In the genomic region with DNA sequence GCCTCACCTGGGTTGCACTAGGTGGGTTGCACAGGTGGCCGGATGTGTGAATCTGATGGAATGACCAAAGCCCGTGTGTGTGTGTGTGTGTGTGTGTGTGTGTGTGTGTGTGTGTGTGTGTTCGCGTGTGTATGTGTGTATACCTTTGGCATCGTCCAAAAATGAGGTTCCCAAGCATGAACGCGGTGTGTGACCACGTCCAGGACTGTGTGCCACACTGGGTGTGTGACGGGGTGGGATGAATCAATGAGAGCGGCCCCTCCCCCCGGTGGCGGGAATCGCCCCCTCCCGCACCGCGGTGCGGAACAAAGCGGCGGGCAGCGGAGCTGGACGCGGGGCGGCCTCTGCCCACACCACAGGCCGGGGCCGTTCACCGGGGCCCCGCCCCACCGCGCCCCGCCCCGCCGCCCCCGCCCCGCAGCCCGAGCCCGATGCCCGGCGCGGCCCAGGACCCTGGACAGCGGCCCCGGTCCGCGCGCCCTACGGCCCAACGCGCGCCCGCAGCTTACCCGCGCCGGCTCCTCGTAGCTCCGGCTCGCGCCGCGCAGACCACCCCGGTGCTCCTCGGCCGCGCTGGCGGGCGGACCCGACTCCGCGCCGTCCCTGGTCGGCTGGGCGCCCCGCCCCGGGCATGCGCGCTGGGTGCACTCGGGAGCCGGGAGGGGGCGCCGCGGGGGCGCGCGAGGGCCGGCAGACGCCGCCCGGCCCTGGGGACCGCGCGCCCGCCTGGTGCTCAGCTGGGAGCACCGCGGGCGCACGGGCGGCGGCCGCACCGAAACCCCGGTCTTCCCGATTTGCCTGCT, we compare ENCODE assay signal across 8 mouse cellular contexts. TPM values are rescaled to one million over a fixed set of nuclear protein-coding genes. Genes with fewer than 3 reads are reported as not detected.
DNase-seq lines count a peak whose midpoint lies in the region; ATAC-seq and TF ChIP-seq lines count a peak whose summit lies in the region.

No protein-coding gene starts in this region.

- TF ChIP-seq CTCF in intestine, postnatal 0 days (IDR thresholded peaks at IDR 0.05; ENCODE audit: low read depth) = no peak

- no peak for ATAC-seq in megakaryocyte, adult 5-6 weeks (ENCODE audit: poor library complexity, severe bottlenecking)
- ATAC-seq in intestine, postnatal 0 days = peak; percentile 58
- peak; percentile 55; the same call in 1 of the 2 replicates for ATAC-seq in megakaryocyte progenitor cell, adult 5-6 weeks (replicated peaks; ENCODE audit: poor library complexity)

- H3K4me1 ChIP-seq in megakaryocyte, embryonic 14.5 days = peaks cover 11% of the 10 kb centered on the region
- H3K4me1 ChIP-seq in forebrain, embryonic 10.5 days = peaks cover 45% of the 10 kb centered on the region
- H3K4me1 ChIP-seq in intestine, postnatal 0 days (replicated peaks; ENCODE audit: control insufficient read depth, insufficient read depth, low read length) = peaks cover 4% of the 10 kb centered on the region

- peaks cover 22% of the 10 kb centered on the region for H3K9me3 ChIP-seq in megakaryocyte, embryonic 14.5 days
- H3K9me3 ChIP-seq in forebrain, embryonic 10.5 days = no peaks in the 10 kb centered on the region
- no peaks in the 10 kb centered on the region for H3K9me3 ChIP-seq in intestine, postnatal 0 days (ENCODE audit: control insufficient read depth)

- no peak overlapping the region for H3K9ac ChIP-seq in intestine, postnatal 0 days (ENCODE audit: low read depth, low read length)

- H3K4me2 ChIP-seq in intestine, postnatal 0 days (replicated peaks; ENCODE audit: low read depth) = peak overlapping the region; percentile 89

- no peaks in the 10 kb centered on the region for H3K36me3 ChIP-seq in megakaryocyte, embryonic 14.5 days (replicated peaks; ENCODE audit: low read length)
- H3K36me3 ChIP-seq in forebrain, embryonic 10.5 days (replicated peaks) = no peaks in the 10 kb centered on the region
- H3K36me3 ChIP-seq in intestine, postnatal 0 days (ENCODE audit: control insufficient read depth, insufficient read depth) = no peaks in the 10 kb centered on the region
- no peaks in the 10 kb centered on the region for H3K36me3 ChIP-seq in splenic B cell, adult 2 months (ENCODE audit: control insufficient read depth, insufficient read depth, low read length, poor library complexity, severe bottlenecking)

- H3K27me3 ChIP-seq in megakaryocyte, embryonic 14.5 days (replicated peaks) = peaks cover 88% of the 10 kb centered on the region
- H3K27me3 ChIP-seq in forebrain, embryonic 10.5 days (ENCODE audit: poor library complexity, severe bottlenecking) = peaks cover 77% of the 10 kb centered on the region
- peaks cover 42% of the 10 kb centered on the region for H3K27me3 ChIP-seq in intestine, postnatal 0 days (replicated peaks; ENCODE audit: control insufficient read depth, insufficient read depth, low read length)
- no peaks in the 10 kb centered on the region; the same call in 1 of the 2 replicates for H3K27me3 ChIP-seq in splenic B cell, adult 2 months (ENCODE audit: control insufficient read depth, insufficient read depth, low read length, poor library complexity, severe bottlenecking)

- peak overlapping the region; percentile 85 for H3K27ac ChIP-seq in forebrain, embryonic 10.5 days
- no peak overlapping the region for H3K27ac ChIP-seq in intestine, postnatal 0 days (ENCODE audit: low read depth, low read length)

- WGBS in forebrain, embryonic 10.5 days = 3% methylated on average over 74 of the region's 100 CpGs
- 1% methylated on average over 74 of the region's 100 CpGs for WGBS in intestine, postnatal 0 days

- peak overlapping the region; percentile 80 for H3K4me3 ChIP-seq in megakaryocyte, embryonic 14.5 days (replicated peaks)
- H3K4me3 ChIP-seq in forebrain, embryonic 10.5 days = peak overlapping the region; percentile 67
- H3K4me3 ChIP-seq in intestine, postnatal 0 days (ENCODE audit: low read depth, low read length) = peak overlapping the region; percentile 53

- DNase-seq in cerebellum, adult 11 months = peak; percentile 79
- DNase-seq in forebrain, embryonic 10.5 days (ENCODE audit: extremely low spot score, low spot score) = peak; percentile 56
- DNase-seq in splenic B cell, adult 2 months (ENCODE audit: low read depth, low spot score) = peak; percentile 11
- no peak for DNase-seq in thymus, postnatal 10 days (ENCODE audit: low spot score in 2 of 2)

RNA-seq across cellular contexts. Expression of a gene that starts 0.4 kb away (rescaled TPM):
- polyA plus RNA-seq in megakaryocyte, embryonic 14.5 days (2012; ENCODE audit: insufficient read depth, low replicate concordance) = not detected in 2 replicates
- total RNA-seq in megakaryocyte, adult 5-6 weeks (2015) = not detected in 2 replicates
- not detected in 2 replicates for total RNA-seq in megakaryocyte, adult 5-6 weeks (2017)
- 0.56 and 0.57 TPM in 2 replicates for polyA plus RNA-seq in forebrain, embryonic 10.5 days (2016; fragmentation: Nextera tagmentation; extraction: Ambion mirVana)
- polyA plus RNA-seq in intestine, postnatal 0 days (2015; fragmentation: Nextera tagmentation; extraction: Ambion mirVana) = 0.50 and 0.59 TPM in 2 replicates
- total RNA-seq in megakaryocyte progenitor cell, adult 5-6 weeks (2015) = not detected in 2 replicates
- not detected in 2 replicates for total RNA-seq in megakaryocyte progenitor cell, adult 5-6 weeks (2017)

RNA-seq across cellular contexts. Expression of a gene that starts 17.1 kb away (rescaled TPM):
- polyA plus RNA-seq in megakaryocyte, embryonic 14.5 days (2012; ENCODE audit: insufficient read depth, low replicate concordance) = 0.62 TPM in 1 of 2 replicates, not detected in the other
- not detected in 2 replicates for total RNA-seq in megakaryocyte, adult 5-6 weeks (2015)
- not detected in 2 replicates for total RNA-seq in megakaryocyte, adult 5-6 weeks (2017)
- 1.1 and 1.8 TPM in 2 replicates for polyA plus RNA-seq in forebrain, embryonic 10.5 days (2016; fragmentation: Nextera tagmentation; extraction: Ambion mirVana)
- polyA plus RNA-seq in intestine, postnatal 0 days (2015; fragmentation: Nextera tagmentation; extraction: Ambion mirVana) = 0.22 and 0.37 TPM in 2 replicates
- not detected in 2 replicates for total RNA-seq in megakaryocyte progenitor cell, adult 5-6 weeks (2015)
- not detected in 2 replicates for total RNA-seq in megakaryocyte progenitor cell, adult 5-6 weeks (2017)

RNA-seq across cellular contexts. Expression of a gene that starts 34.5 kb away (rescaled TPM):
- not detected in 2 replicates for polyA plus RNA-seq in megakaryocyte, embryonic 14.5 days (2012; ENCODE audit: insufficient read depth, low replicate concordance)
- total RNA-seq in megakaryocyte, adult 5-6 weeks (2015) = not detected in 2 replicates
- total RNA-seq in megakaryocyte, adult 5-6 weeks (2017) = not detected in 2 replicates
- not detected in 2 replicates for polyA plus RNA-seq in forebrain, embryonic 10.5 days (2016; fragmentation: Nextera tagmentation; extraction: Ambion mirVana)
- polyA plus RNA-seq in intestine, postnatal 0 days (2015; fragmentation: Nextera tagmentation; extraction: Ambion mirVana) = not detected in 2 replicates
- total RNA-seq in megakaryocyte progenitor cell, adult 5-6 weeks (2015) = not detected in 2 replicates
- total RNA-seq in megakaryocyte progenitor cell, adult 5-6 weeks (2017) = not detected in 2 replicates

RNA-seq across cellular contexts. Expression of a gene that starts 39.9 kb away (rescaled TPM):
- 4.5 and 8.0 TPM in 2 replicates for polyA plus RNA-seq in megakaryocyte, embryonic 14.5 days (2012; ENCODE audit: insufficient read depth, low replicate concordance)
- total RNA-seq in megakaryocyte, adult 5-6 weeks (2015) = 6.7 and 14.2 TPM in 2 replicates
- 9.6 and 10.1 TPM in 2 replicates for total RNA-seq in megakaryocyte, adult 5-6 weeks (2017)
- polyA plus RNA-seq in forebrain, embryonic 10.5 days (2016; fragmentation: Nextera tagmentation; extraction: Ambion mirVana) = 7.9 and 9.5 TPM in 2 replicates
- polyA plus RNA-seq in intestine, postnatal 0 days (2015; fragmentation: Nextera tagmentation; extraction: Ambion mirVana) = 14.8 and 15.2 TPM in 2 replicates
- 0.30 and 0.73 TPM in 2 replicates for total RNA-seq in megakaryocyte progenitor cell, adult 5-6 weeks (2015)
- 0.71 and 3.0 TPM in 2 replicates for total RNA-seq in megakaryocyte progenitor cell, adult 5-6 weeks (2017)

RNA-seq across cellular contexts. Expression of a gene that starts 48.0 kb away (rescaled TPM):
- not detected in 2 replicates for polyA plus RNA-seq in megakaryocyte, embryonic 14.5 days (2012; ENCODE audit: insufficient read depth, low replicate concordance)
- total RNA-seq in megakaryocyte, adult 5-6 weeks (2015) = not detected in 2 replicates
- total RNA-seq in megakaryocyte, adult 5-6 weeks (2017) = not detected in 2 replicates
- polyA plus RNA-seq in forebrain, embryonic 10.5 days (2016; fragmentation: Nextera tagmentation; extraction: Ambion mirVana) = 0.04 TPM in 1 of 2 replicates, not detected in the other
- polyA plus RNA-seq in intestine, postnatal 0 days (2015; fragmentation: Nextera tagmentation; extraction: Ambion mirVana) = 267 and 292 TPM in 2 replicates
- total RNA-seq in megakaryocyte progenitor cell, adult 5-6 weeks (2015) = not detected in 2 replicates
- total RNA-seq in megakaryocyte progenitor cell, adult 5-6 weeks (2017) = not detected in 2 replicates

Comparison
In these comparisons a context has a peak if more than half of its experiments do, and no peak if none do; other contexts are left out.
1. DNase-seq: peak in cerebellum, adult 11 months (single experiment), forebrain, embryonic 10.5 days (single experiment) and splenic B cell, adult 2 months (single experiment); none in thymus, postnatal 10 days (0 of 2).
2. Peak in every context shown above with its lines, with median percentiles within 50 percentile points of each other: H3K4me3 ChIP-seq.